Mouse (Mus musculus) MEL (cell line): ENCODE data around the gene Dnajc7. TPM values are rescaled to one million over a fixed set of nuclear protein-coding genes. Genes with fewer than 3 reads are reported as not detected.

Source experiments
- DNase-seq: peaks from one replicate; pipeline ENCODE4 v3.0.0; 2011; ENCODE audit warnings: low read depth, low spot score
- H3K27ac ChIP-seq: 2 replicates; pipeline ENCODE4 v1.5.1; 2012; ENCODE audit warnings: low read depth, mild to moderate bottlenecking, control low read depth, low read length, moderate library complexity; ENCODE audit not compliant: control insufficient read depth
- H3K27me3 ChIP-seq, 2 experiments: fragments of 150-350 bp in 1 of 2; sonication (generic) in 1 of 2; 2 replicates each; pipeline ENCODE4 v1.6.1; 2012; ENCODE audit warnings: low read length in 2 of 2, mild to moderate bottlenecking in 2 of 2, improper control_type of control experiment in 1 of 2, moderate library complexity in 1 of 2; ENCODE audit not compliant: insufficient read depth in 2 of 2, control insufficient read depth in 1 of 2
- H3K36me3 ChIP-seq, 2 experiments: 2 replicates each; pipeline ENCODE4 v1.6.1; 2012 to 2014; ENCODE audit warnings: low read length in 2 of 2, improper control_type of control experiment in 1 of 2, inconsistent platforms in 1 of 2, mild to moderate bottlenecking in 1 of 2; ENCODE audit not compliant: insufficient read depth in 2 of 2, control insufficient read depth in 1 of 2
- H3K4me1 ChIP-seq, 2 experiments: fragments of 150-350 bp in 1 of 2; sonication (generic) in 1 of 2; 2 replicates each; pipeline ENCODE4 v1.6.1; 2012; ENCODE audit warnings: low read length in 2 of 2, improper control_type of control experiment in 1 of 2, mild to moderate bottlenecking in 1 of 2; ENCODE audit not compliant: insufficient read depth in 2 of 2, control insufficient read depth in 1 of 2
- H3K4me3 ChIP-seq, 2 experiments: fragments of 150-350 bp in 1 of 2; sonication (generic) in 1 of 2; 2 replicates each; pipeline ENCODE4 v1.5.1; 2012; ENCODE audit warnings: low read depth in 2 of 2, low read length in 2 of 2, mild to moderate bottlenecking in 2 of 2, moderate library complexity in 2 of 2, control low read depth in 1 of 2, improper control_type of control experiment in 1 of 2; ENCODE audit not compliant: control insufficient read depth in 1 of 2, insufficient read depth in 1 of 2
- H3K79me2 ChIP-seq: 2 replicates; pipeline ENCODE4 v1.6.1; 2012; ENCODE audit warnings: mild to moderate bottlenecking, low read length, moderate library complexity; ENCODE audit not compliant: control insufficient read depth, poor library complexity, insufficient read depth
- H3K9ac ChIP-seq: 2 replicates; pipeline ENCODE4 v1.6.1; 2012; ENCODE audit warnings: low read depth, mild to moderate bottlenecking, control low read depth, low read length, moderate library complexity; ENCODE audit not compliant: control insufficient read depth, poor library complexity, severe bottlenecking
- H3K9me3 ChIP-seq: fragments of 150-350 bp; sonication (generic); replicated peaks from 2 replicates; pipeline ENCODE4 v1.6.1; 2012; ENCODE audit warnings: mild to moderate bottlenecking, low read length, improper control_type of control experiment, moderate library complexity; ENCODE audit not compliant: insufficient read depth
- BHLHE40 ChIP-seq: IDR thresholded peaks from 2 replicates; pipeline ENCODE4 v1.6.1; 2012; ENCODE audit warnings: low read depth, mild to moderate bottlenecking, inconsistent platforms, low read length, improper control_type of control experiment, borderline replicate concordance
- CHD2 ChIP-seq: IDR thresholded peaks from 2 replicates; pipeline ENCODE4 v1.6.1; 2011; ENCODE audit warnings: low read length, improper control_type of control experiment
- EP300 ChIP-seq, 2 experiments: IDR thresholded peaks; 2 replicates each; pipeline ENCODE4 v1.6.1; 2011; ENCODE audit warnings: improper control_type of control experiment in 2 of 2, low read length in 2 of 2, low read depth in 1 of 2, mild to moderate bottlenecking in 1 of 2
- ETS1 ChIP-seq: IDR thresholded peaks from 2 replicates; pipeline ENCODE4 v1.6.1; 2012; ENCODE audit warnings: low read depth, mild to moderate bottlenecking, inconsistent platforms, low read length, improper control_type of control experiment, moderate library complexity
- GABPA ChIP-seq: IDR thresholded peaks from 2 replicates; pipeline ENCODE4 v1.6.1; 2012; ENCODE audit warnings: low read depth, mild to moderate bottlenecking, inconsistent platforms, low read length, improper control_type of control experiment, moderate library complexity
- GATA1 ChIP-seq: IDR thresholded peaks from 2 replicates; pipeline ENCODE4 v1.6.1; 2011; ENCODE audit warnings: low read depth, low read length, improper control_type of control experiment
- MAFK ChIP-seq: IDR thresholded peaks from 2 replicates; pipeline ENCODE4 v1.6.1; 2011; ENCODE audit warnings: low read depth, mild to moderate bottlenecking, low read length, improper control_type of control experiment, borderline replicate concordance
- MAX ChIP-seq: IDR thresholded peaks from 2 replicates; pipeline ENCODE4 v1.6.1; 2011; ENCODE audit warnings: low read length, improper control_type of control experiment
- MAZ ChIP-seq: IDR thresholded peaks from 2 replicates; pipeline ENCODE4 v1.6.1; 2012; ENCODE audit warnings: low read depth, mild to moderate bottlenecking, inconsistent platforms, low read length, improper control_type of control experiment
- MEF2A ChIP-seq: IDR thresholded peaks from 2 replicates; pipeline ENCODE4 v1.6.1; 2014; ENCODE audit warnings: low read depth, mild to moderate bottlenecking, inconsistent platforms, low read length, improper control_type of control experiment; ENCODE audit not compliant: poor library complexity, insufficient replicate concordance, severe bottlenecking; ENCODE audit errors: extremely low read depth
- MXI1 ChIP-seq: IDR thresholded peaks from 2 replicates; pipeline ENCODE4 v1.6.1; 2011; ENCODE audit warnings: mild to moderate bottlenecking, low read depth, low read length, improper control_type of control experiment
- MYB ChIP-seq: IDR thresholded peaks from 2 replicates; pipeline ENCODE4 v1.6.1; 2011; ENCODE audit warnings: mild to moderate bottlenecking, low read depth, low read length, improper control_type of control experiment
- MYC ChIP-seq: IDR thresholded peaks from 2 replicates; pipeline ENCODE4 v1.6.1; 2011; ENCODE audit warnings: low read depth, mild to moderate bottlenecking, low read length, improper control_type of control experiment, moderate library complexity
- NELFE ChIP-seq: IDR thresholded peaks from 2 replicates; pipeline ENCODE4 v1.6.1; 2011; ENCODE audit warnings: low read depth, low read length, improper control_type of control experiment
- NRF1 ChIP-seq: IDR thresholded peaks from 2 replicates; pipeline ENCODE4 v1.6.1; 2014; ENCODE audit warnings: low read depth, mild to moderate bottlenecking, inconsistent platforms, low read length, improper control_type of control experiment, moderate library complexity; ENCODE audit not compliant: poor library complexity, insufficient read depth, severe bottlenecking
- RAD21 ChIP-seq: IDR thresholded peaks from 2 replicates; pipeline ENCODE4 v1.6.1; 2011; ENCODE audit warnings: mild to moderate bottlenecking, low read depth, low read length, improper control_type of control experiment
- SMC3 ChIP-seq: IDR thresholded peaks from 2 replicates; pipeline ENCODE4 v1.6.1; 2011; ENCODE audit warnings: low read depth, low read length, improper control_type of control experiment
- TBP ChIP-seq: IDR thresholded peaks from 2 replicates; pipeline ENCODE4 v1.8.0; 2011; ENCODE audit warnings: low read depth, low read length, improper control_type of control experiment
- TCF12 ChIP-seq: IDR thresholded peaks from 2 replicates; pipeline ENCODE4 v1.6.1; 2014; ENCODE audit warnings: low read depth, mild to moderate bottlenecking, inconsistent platforms, low read length, improper control_type of control experiment, moderate library complexity
- USF2 ChIP-seq, 2 experiments: IDR thresholded peaks; 2 replicates each; pipeline ENCODE4 v1.6.1; 2011 to 2012; ENCODE audit warnings: improper control_type of control experiment in 2 of 2, low read length in 2 of 2, borderline replicate concordance in 1 of 2, inconsistent platforms in 1 of 2, low read depth in 1 of 2, mild to moderate bottlenecking in 1 of 2; ENCODE audit not compliant: insufficient read depth in 1 of 2
- ZKSCAN1 ChIP-seq: IDR thresholded peaks from 2 replicates; pipeline ENCODE4 v1.6.1; 2012; ENCODE audit warnings: low read depth, mild to moderate bottlenecking, inconsistent platforms, low read length, improper control_type of control experiment, moderate library complexity
- ZMIZ1 ChIP-seq: IDR thresholded peaks from 2 replicates; pipeline ENCODE4 v1.6.1; 2012; ENCODE audit warnings: low read depth, mild to moderate bottlenecking, inconsistent platforms, low read length, improper control_type of control experiment, moderate library complexity
- ZNF384 ChIP-seq: IDR thresholded peaks from 2 replicates; pipeline ENCODE4 v1.6.1; 2012; ENCODE audit warnings: low read depth, mild to moderate bottlenecking, inconsistent platforms, low read length, improper control_type of control experiment
- polyA plus RNA-seq, 2 experiments: library from polyadenylated mRNA; stranded (reverse) in 1 of 2; unstranded in 1 of 2; fragments of >175 nt in 1 of 2; fragments of >200 nt in 1 of 2; gene quantifications; 2 replicates each; pipeline versions ENCODE4 v1.2.1 to v1.2.4; 2012; ENCODE audit warnings: low replicate concordance in 2 of 2, low read depth in 1 of 2; ENCODE audit not compliant: insufficient read length in 2 of 2, insufficient read depth in 1 of 2, missing spikeins in 1 of 2
- total RNA-seq: library from RNA; depleted of rRNA; stranded (reverse); fragments of 300-350 nt; gene quantifications from 2 replicates; pipeline ENCODE4 v1.2.3, GENCODE M21; 2012

Gene Dnajc7
- total and polyA plus RNA-seq, 3 experiments: 230 to 452 (median 346) TPM

- H3K4me1 ChIP-seq: peaks cover 2 to 8% of the 10 kb centered on the region in 2 experiments
- TF ChIP-seq ZMIZ1 (no peak), CHD2 (no peak), MAZ (no peak), ZKSCAN1 (no peak), ETS1 (no peak), MXI1 (no peak), MYB (no peak), MAX (no peak), ZNF384 (no peak), NELFE (no peak), USF2 (IDR thresholded peaks at IDR 0.05; ENCODE audit: borderline replicate concordance in 1 of 2, insufficient read depth in 1 of 2, low read depth in 1 of 2, low read length in 2 of 2) (no peak), NRF1 (no peak), GATA1 (no peak), TCF12 (no peak), EP300 (IDR thresholded peaks at IDR 0.05; ENCODE audit: low read depth in 1 of 2, low read length in 2 of 2) (no peak), MAFK (no peak), BHLHE40 (no peak), TBP (no peak), MYC (no peak), MEF2A (no peak)
- TF ChIP-seq, all 39 proteins: peak for 0
- Histone ChIP-seq H3K36me3 (peaks cover 15 to 39% of the 10 kb centered on the region in 2 experiments), H3K4me3 (no peak overlapping the region), H3K27ac (no peak overlapping the region), H3K9ac (no peak overlapping the region), H3K27me3 (no peaks in the 10 kb centered on the region), H3K79me2 (peaks cover 79% of the 10 kb centered on the region), H3K9me3 (no peaks in the 10 kb centered on the region)
- DNase-seq: no peak
These were observed 12.8 kb downstream of the Dnajc7 start for GRCm38 (mm10) chr11:100607121-100607520.

GRCm38 (mm10) chr11:100605451-100605850 lies 14.5 kb downstream of the Dnajc7 start:
- Histone ChIP-seq H3K27ac (no peak overlapping the region), H3K9me3 (no peaks in the 10 kb centered on the region), H3K4me3 (no peak overlapping the region), H3K36me3 (peaks cover 26 to 43% of the 10 kb centered on the region in 2 experiments), H3K4me1 (peaks cover 11 to 16% of the 10 kb centered on the region in 2 experiments)
- no peak for DNase-seq
- TF ChIP-seq GABPA (no peak), SMC3 (no peak), MYC (no peak), TBP (no peak), MAZ (no peak), NELFE (no peak), MAX (no peak), RAD21 (no peak)
- TF ChIP-seq, all 39 proteins: peak for 0
- Histone ChIP-seq H3K27me3 (no peaks in the 10 kb centered on the region), H3K9ac (no peak overlapping the region), H3K79me2 (peaks cover 68% of the 10 kb centered on the region)
